ENCODE assay signal across 8 mouse cellular contexts in genomic region chr11:95414536-95415161, GRCm38 (mm10). TPM values are rescaled to one million over a fixed set of nuclear protein-coding genes. Genes with fewer than 3 reads are reported as not detected.
DNase-seq lines count a peak whose midpoint lies in the region; ATAC-seq and TF ChIP-seq lines count a peak whose summit lies in the region.

No protein-coding gene starts in this region.

- H3K4me1 ChIP-seq in bone marrow macrophage, adult 2 months (ENCODE audit: control insufficient read depth, insufficient read depth, low read length), result peaks cover 32% of the 10 kb centered on the region
- H3K4me1 ChIP-seq in embryonic facial prominence, embryonic 15.5 days, result peaks cover 27% of the 10 kb centered on the region
- peaks cover 25% of the 10 kb centered on the region for H3K4me1 ChIP-seq in limb, embryonic 13.5 days
- peaks cover 26% of the 10 kb centered on the region for H3K4me1 ChIP-seq in midbrain, embryonic 15.5 days

- H3K4me3 ChIP-seq in bone marrow macrophage, adult 2 months (ENCODE audit: insufficient read depth, low read length), result peak overlapping the region; percentile 79
- peak overlapping the region; percentile 64 for H3K4me3 ChIP-seq in embryonic facial prominence, embryonic 15.5 days (replicated peaks)
- peak overlapping the region; percentile 67 for H3K4me3 ChIP-seq in limb, embryonic 13.5 days
- peak overlapping the region; percentile 63 for H3K4me3 ChIP-seq in midbrain, embryonic 15.5 days

- H3K27ac ChIP-seq in bone marrow macrophage, adult 2 months (ENCODE audit: insufficient read depth, low read depth, low read length), result peak overlapping the region; percentile 97
- H3K27ac ChIP-seq in embryonic facial prominence, embryonic 15.5 days (replicated peaks), result peak overlapping the region; percentile 97
- H3K27ac ChIP-seq in limb, embryonic 13.5 days, result peak overlapping the region; percentile 94
- peak overlapping the region; percentile 95 for H3K27ac ChIP-seq in midbrain, embryonic 15.5 days

- H3K36me3 ChIP-seq in embryonic facial prominence, embryonic 15.5 days, result peaks cover 8% of the 10 kb centered on the region
- peaks cover 5% of the 10 kb centered on the region; the same call in 1 of the 2 replicates for H3K36me3 ChIP-seq in limb, embryonic 13.5 days
- no peaks in the 10 kb centered on the region for H3K36me3 ChIP-seq in midbrain, embryonic 15.5 days (replicated peaks)

- H3K4me2 ChIP-seq in embryonic facial prominence, embryonic 15.5 days (replicated peaks), result peak overlapping the region; percentile 65
- H3K4me2 ChIP-seq in limb, embryonic 13.5 days (replicated peaks), result peak overlapping the region; percentile 70
- peak overlapping the region; percentile 69 for H3K4me2 ChIP-seq in midbrain, embryonic 15.5 days

- peak; percentile 87 for ATAC-seq in embryonic facial prominence, embryonic 15.5 days (ENCODE audit: insufficient number of reproducible peaks, low FRiP score, low TSS enrichment, low read depth)
- peak; percentile 90 for ATAC-seq in limb, embryonic 13.5 days (ENCODE audit: low FRiP score, low read depth)
- ATAC-seq in midbrain, embryonic 15.5 days (replicated peaks), result peak; percentile 90

- TF ChIP-seq POLR2A in bone marrow macrophage, adult 2 months (IDR thresholded peaks at IDR 0.05; ENCODE audit: borderline replicate concordance, low read depth, low read length), result no peak

- H3K9me3 ChIP-seq in embryonic facial prominence, embryonic 15.5 days (replicated peaks), result no peaks in the 10 kb centered on the region
- no peaks in the 10 kb centered on the region for H3K9me3 ChIP-seq in limb, embryonic 13.5 days
- no peaks in the 10 kb centered on the region for H3K9me3 ChIP-seq in midbrain, embryonic 15.5 days

- H3K9ac ChIP-seq in embryonic facial prominence, embryonic 15.5 days, result peak overlapping the region; percentile 55
- H3K9ac ChIP-seq in limb, embryonic 13.5 days, result peak overlapping the region; percentile 78
- peak overlapping the region; percentile 77 for H3K9ac ChIP-seq in midbrain, embryonic 15.5 days

- H3K27me3 ChIP-seq in embryonic facial prominence, embryonic 15.5 days, result no peaks in the 10 kb centered on the region
- no peaks in the 10 kb centered on the region for H3K27me3 ChIP-seq in limb, embryonic 13.5 days
- no peaks in the 10 kb centered on the region; the same call in 1 of the 2 replicates for H3K27me3 ChIP-seq in midbrain, embryonic 15.5 days (replicated peaks)

- WGBS in embryonic facial prominence, embryonic 15.5 days, result under 1% methylated on average over 28 of the region's 28 CpGs
- under 1% methylated on average over 28 of the region's 28 CpGs for WGBS in limb, embryonic 13.5 days
- under 1% methylated on average over 28 of the region's 28 CpGs for WGBS in midbrain, embryonic 15.5 days

- 0 out of 2 replicates have a peak, but pooled peaks have one; percentile 15 for TF ChIP-seq CTCF in bone marrow macrophage, adult 2 months (IDR thresholded peaks at IDR 0.05; ENCODE audit: low read depth, low read length)

- DNase-seq in B cell, adult 2 months, result peak; percentile 88 to 89
- DNase-seq in heart, adult 9 months (ENCODE audit: low spot score in 2 of 2), result peak; percentile 96 to 97
- peak; percentile 95 for DNase-seq in kidney, adult 9 months
- DNase-seq in spleen, adult 18-20 months, result peak; percentile 85 to 87

RNA-seq across cellular contexts. Expression of gene Spop, which starts 0.8 kb away (rescaled TPM):
- polyA plus RNA-seq in bone marrow macrophage, adult 2 months (2012; ENCODE audit: insufficient read depth, insufficient read length, missing spikeins), result 113 and 124 TPM in 2 replicates
- polyA plus RNA-seq in embryonic facial prominence, embryonic 15.5 days (2015; fragmentation: Nextera tagmentation; extraction: Ambion mirVana), result 172 and 189 TPM in 2 replicates
- polyA plus RNA-seq in limb, embryonic 13.5 days (2015; fragmentation: Nextera tagmentation; extraction: Ambion mirVana), result 156 and 168 TPM in 2 replicates
- 208 and 234 TPM in 2 replicates for polyA plus RNA-seq in midbrain, embryonic 15.5 days (2015; fragmentation: Nextera tagmentation; extraction: Ambion mirVana)

RNA-seq across cellular contexts. Expression of gene Slc35b1, which starts 30.2 kb away (rescaled TPM):
- polyA plus RNA-seq in bone marrow macrophage, adult 2 months (2012; ENCODE audit: insufficient read depth, insufficient read length, missing spikeins), result 35.9 and 40.1 TPM in 2 replicates
- 100 TPM in 2 replicates for polyA plus RNA-seq in embryonic facial prominence, embryonic 15.5 days (2015; fragmentation: Nextera tagmentation; extraction: Ambion mirVana)
- 121 and 127 TPM in 2 replicates for polyA plus RNA-seq in limb, embryonic 13.5 days (2015; fragmentation: Nextera tagmentation; extraction: Ambion mirVana)
- 143 TPM in 2 replicates for polyA plus RNA-seq in midbrain, embryonic 15.5 days (2015; fragmentation: Nextera tagmentation; extraction: Ambion mirVana)

Comparison
In these comparisons a context has a peak if more than half of its experiments do, and no peak if none do; other contexts are left out.
1. Peak in every context shown above with its lines: DNase-seq, ATAC-seq, H3K4me3 ChIP-seq and H3K27ac ChIP-seq.